Mouse (Mus musculus): ENCODE measurements at regions not wholly inside any gene's neighbourhood (a gene's known extent, or its start where the extent isn't known, plus 50 kb on each side); places are given as distances from the start of the nearest gene placed in this dataset. TPM values are rescaled to one million over a fixed set of nuclear protein-coding genes. Genes with fewer than 3 reads are reported as not detected.

DNA sequence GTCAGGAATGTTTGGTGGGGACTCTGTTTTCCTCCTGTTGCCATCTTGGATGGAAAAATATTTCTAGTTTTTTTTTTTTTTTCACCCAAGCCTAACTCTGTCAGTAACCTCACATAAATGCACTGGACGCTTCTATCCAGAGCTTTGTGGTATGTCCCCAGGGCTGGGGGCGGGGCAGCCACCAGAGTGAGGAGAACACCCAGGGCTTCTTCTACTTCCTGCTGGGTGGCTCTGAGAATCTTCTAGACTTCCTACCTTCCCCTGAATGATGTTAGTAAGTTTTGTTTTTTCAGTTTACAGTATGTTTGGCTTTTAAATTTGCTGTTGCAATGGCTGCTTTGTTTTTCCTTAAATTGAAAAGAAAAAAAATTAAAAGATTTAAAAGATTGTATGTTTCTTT is 73.3 kb upstream of the Ccdc54 start:
- Histone ChIP-seq H3K9ac (replicated peaks; ENCODE audit: low read length, poor library complexity, severe bottlenecking) (no peak overlapping the region), H3K27me3 (ENCODE audit: insufficient read depth, low read length) (no peaks in the 10 kb centered on the region), H3K4me2 (ENCODE audit: low read depth, low read length, poor library complexity, severe bottlenecking) (no peak overlapping the region), H3K4me3 (ENCODE audit: low read depth, low read length) (no peak overlapping the region), H3K9me3 (ENCODE audit: low read length) (no peaks in the 10 kb centered on the region), H3K36me3 (ENCODE audit: insufficient read depth, low read length) (no peaks in the 10 kb centered on the region), H3K27ac (ENCODE audit: low read depth, low read length) (no peak overlapping the region), H3K4me1 (ENCODE audit: insufficient read depth, low read length) (no peaks in the 10 kb centered on the region)
- no peak for TF ChIP-seq CTCF (IDR thresholded peaks at IDR 0.05)
- WGBS, result 73% methylated on average over 2 of the region's 2 CpGs
- DNase-seq (ENCODE audit: low spot score), result no peak
- no peak for ATAC-seq (ENCODE audit: low FRiP score)

Small RNA genes lying in the stretch of these regions (microRNA-seq; reads per million reads assigned to microRNA genes)
- not detected for gene Mir6363 (ENCODE audit: borderline number of aligned reads)

Data from midbrain, postnatal 0 days (tissue).